Mouse (Mus musculus): ENCODE measurements at regions not wholly inside any gene's neighbourhood (a gene's known extent, or its start where the extent isn't known, plus 50 kb on each side); places are given as distances from the start of the nearest gene placed in this dataset.

GRCm38 (mm10) chr2:47922965-47923364 is 890.9 kb upstream of the Acvr2a start:
- intact Hi-C loops (cut with DNase I): no loop called here
- DNase-seq (ENCODE audit: low spot score in 2 of 2): no peak

GRCm38 (mm10) chr2:47926620-47927019 is 887.3 kb upstream of the Acvr2a start:
- no peak for DNase-seq (ENCODE audit: low spot score in 2 of 2)

GRCm38 (mm10) chr2:47945061-47945460 is 868.8 kb upstream of the Acvr2a start:
- peak in 1 of 2 experiments; percentile 2 for DNase-seq (ENCODE audit: low spot score in 2 of 2)
- intact Hi-C loops (cut with DNase I): no loop called here

More at GRCm38 (mm10) chr2:47926620-47927019, 887.3 kb upstream of the Acvr2a start:
- intact Hi-C loops (cut with DNase I): no loop called here

GRCm38 (mm10) chr2:47991132-47991531 is 822.8 kb upstream of the Acvr2a start:
- DNase-seq (ENCODE audit: low spot score in 2 of 2): no peak
- intact Hi-C loops (cut with DNase I): no loop called here

GRCm38 (mm10) chr2:47994185-47994584 is 819.7 kb upstream of the Acvr2a start:
- intact Hi-C loops (cut with DNase I): no loop called here
- no peak for DNase-seq (ENCODE audit: low spot score in 2 of 2)

- intact Hi-C loops (cut with DNase I): loop anchor here (5.0 kb wide), 1 partner anchor 886 kb away; no protein-coding TSS in a partner anchor
These were observed 812.7 kb upstream of the Acvr2a start for GRCm38 (mm10) chr2:48001230-48001629.

GRCm38 (mm10) chr2:48001800-48002507 is 812.0 kb upstream of the Acvr2a start:
- intact Hi-C loops (cut with DNase I): loop anchor here (5.0 kb wide), 1 partner anchor 885 kb away; no protein-coding TSS in a partner anchor

More at GRCm38 (mm10) chr2:48001230-48001629, 812.7 kb upstream of the Acvr2a start:
- DNase-seq (ENCODE audit: low spot score in 2 of 2): no peak

GRCm38 (mm10) chr2:48010308-48010707 is 803.6 kb upstream of the Acvr2a start:
- intact Hi-C loops (cut with DNase I): no loop called here
- DNase-seq (ENCODE audit: low spot score in 2 of 2): no peak

More at GRCm38 (mm10) chr2:48001800-48002507, 812.0 kb upstream of the Acvr2a start:
- peak; percentile 73 to 81 for DNase-seq (ENCODE audit: low spot score in 2 of 2)

- intact Hi-C loops (cut with DNase I): no loop called here
These were observed 786.4 kb upstream of the Acvr2a start for GRCm38 (mm10) chr2:48027559-48027958.

GRCm38 (mm10) chr2:48061375-48061774 is 752.5 kb upstream of the Acvr2a start:
- DNase-seq (ENCODE audit: low spot score in 2 of 2): no peak
- intact Hi-C loops (cut with DNase I): no loop called here

More at GRCm38 (mm10) chr2:48027559-48027958, 786.4 kb upstream of the Acvr2a start:
- DNase-seq (ENCODE audit: low spot score in 2 of 2): no peak

- DNase-seq (ENCODE audit: low spot score in 2 of 2): peak; percentile 17 to 21
- intact Hi-C loops (cut with DNase I): no loop called here
These were observed 750.5 kb upstream of the Acvr2a start for GRCm38 (mm10) chr2:48063436-48063835.

GRCm38 (mm10) chr2:48065162-48065561 is 748.7 kb upstream of the Acvr2a start:
- DNase-seq (ENCODE audit: low spot score in 2 of 2): no peak
- intact Hi-C loops (cut with DNase I): no loop called here

- DNase-seq (ENCODE audit: low spot score in 2 of 2): no peak
- intact Hi-C loops (cut with DNase I): no loop called here
These were observed 731.6 kb upstream of the Acvr2a start for GRCm38 (mm10) chr2:48082120-48082799.

- intact Hi-C loops (cut with DNase I): no loop called here
- DNase-seq (ENCODE audit: low spot score in 2 of 2): no peak
These were observed 715.6 kb upstream of the Acvr2a start for GRCm38 (mm10) chr2:48098287-48098686.

- DNase-seq (ENCODE audit: low spot score in 2 of 2): peak; percentile 26 to 47
- intact Hi-C loops (cut with DNase I): no loop called here
These were observed 714.9 kb upstream of the Acvr2a start for GRCm38 (mm10) chr2:48098931-48099531.

GRCm38 (mm10) chr2:48123662-48124061 is 690.2 kb upstream of the Acvr2a start:
- intact Hi-C loops (cut with DNase I): no loop called here
- peak in 1 of 2 experiments; percentile 5 for DNase-seq (ENCODE audit: low spot score in 2 of 2)

- intact Hi-C loops (cut with DNase I): no loop called here
- DNase-seq (ENCODE audit: low spot score in 2 of 2): no peak
These were observed 675.8 kb upstream of the Acvr2a start for GRCm38 (mm10) chr2:48138051-48138611.

- DNase-seq (ENCODE audit: low spot score in 2 of 2): no peak
- intact Hi-C loops (cut with DNase I): no loop called here
These were observed 672.6 kb upstream of the Acvr2a start for GRCm38 (mm10) chr2:48141281-48141680.

GRCm38 (mm10) chr2:48154706-48155105 is 659.2 kb upstream of the Acvr2a start:
- no peak for DNase-seq (ENCODE audit: low spot score in 2 of 2)
- intact Hi-C loops (cut with DNase I): no loop called here

- DNase-seq (ENCODE audit: low spot score in 2 of 2): no peak
- intact Hi-C loops (cut with DNase I): no loop called here
These were observed 641.3 kb upstream of the Acvr2a start for GRCm38 (mm10) chr2:48172626-48173025.

All from left cerebral cortex, postnatal 14 days (tissue).